Mouse (Mus musculus) spleen, embryonic (tissue): ENCODE results near the gene 4933406M09Rik.

ENCODE experiments used
- CTCF ChIA-PET: fragments of 350-600 bp; sonication (Branson Sonifier 250); formaldehyde crosslinking; loops from one replicate; lab custom pipeline; 2022; lab: Charles Lee

The 4933406M09Rik gene

DNA sequence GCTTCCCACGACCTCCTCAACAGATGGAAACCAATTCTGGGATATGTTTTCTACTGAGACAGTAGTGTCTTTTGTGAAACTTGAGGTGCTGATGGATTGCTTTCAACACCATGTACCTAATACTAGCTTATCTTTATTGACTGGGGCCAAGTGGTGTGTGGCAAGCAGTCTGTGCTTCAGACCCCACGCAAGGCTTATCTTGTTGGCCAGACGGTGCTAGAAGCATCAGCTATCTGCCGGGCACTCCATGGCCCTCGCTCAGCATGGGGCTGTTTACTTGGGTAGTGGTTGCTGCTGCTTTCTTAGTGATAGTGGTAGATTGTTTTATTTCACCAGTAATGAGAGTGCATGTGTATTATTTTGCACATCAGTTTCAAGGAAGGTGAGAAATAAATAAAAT lies 40.5 kb downstream of the 4933406M09Rik start:
- CTCF ChIA-PET = interaction anchor here (0.5 kb wide), 1 partner anchor 59 kb away, joined by 6 read pairs; no protein-coding TSS in a partner anchor

DNA sequence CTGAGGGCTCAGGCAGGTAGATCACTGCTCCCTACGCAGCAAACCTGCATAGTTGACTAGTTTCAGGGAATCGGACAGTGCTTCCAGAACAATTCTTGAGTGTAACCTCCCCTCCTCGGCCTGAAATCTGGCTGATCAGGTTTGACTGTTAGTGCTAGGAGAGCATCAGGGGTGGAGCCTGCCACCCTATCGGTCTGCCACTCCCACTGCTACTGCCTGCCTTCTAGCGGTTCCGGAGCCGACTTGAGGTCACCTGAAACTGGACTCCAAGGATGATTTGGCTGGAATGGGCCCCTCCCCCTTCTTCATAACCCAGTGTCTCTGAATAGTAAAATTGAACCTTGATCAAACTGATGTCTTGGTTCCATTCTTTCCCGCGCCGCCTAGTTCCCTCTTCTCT lies 47.3 kb downstream of the 4933406M09Rik start:
- CTCF ChIA-PET = no interaction called here

DNA sequence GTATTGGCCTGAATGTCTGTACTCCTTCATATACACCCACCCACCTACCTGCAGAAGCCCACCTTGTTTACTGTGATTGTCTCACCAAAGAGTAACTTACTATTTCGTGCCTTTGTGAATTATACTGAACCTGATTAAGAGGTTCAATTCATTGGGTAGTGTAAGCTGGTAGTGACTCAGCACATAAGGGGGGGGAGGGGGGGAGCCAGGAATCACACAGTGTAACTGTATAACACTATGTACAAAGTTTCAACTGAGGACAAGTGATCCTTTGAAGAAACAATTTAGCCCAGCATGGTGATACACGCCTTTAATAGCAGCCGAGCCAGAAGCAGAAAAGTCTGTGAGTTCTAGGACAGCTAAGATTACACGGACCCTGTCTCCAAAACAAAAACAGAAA lies 47.7 kb downstream of the 4933406M09Rik start:
- CTCF ChIA-PET = no interaction called here

DNA sequence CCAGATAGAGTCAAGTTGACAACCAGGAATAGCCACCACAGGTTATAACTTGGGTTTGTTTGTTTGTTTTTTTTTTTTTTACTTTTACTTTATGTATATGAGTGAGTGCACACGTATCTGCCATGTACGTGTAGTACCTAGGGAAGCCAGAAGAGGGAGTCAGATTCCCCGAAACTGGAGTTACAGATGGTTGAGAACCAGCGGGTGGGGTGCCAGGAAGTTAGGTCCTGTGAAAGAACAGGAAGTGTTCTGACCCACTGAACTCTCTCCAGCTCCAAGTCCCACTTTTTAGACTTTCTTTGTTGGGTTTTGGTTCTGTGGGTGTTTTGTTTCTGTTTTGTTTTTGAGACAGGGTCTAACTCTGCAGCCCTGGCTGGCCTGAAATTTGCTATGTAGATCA lies 49.7 kb downstream of the 4933406M09Rik start:
- CTCF ChIA-PET = no interaction called here

DNA sequence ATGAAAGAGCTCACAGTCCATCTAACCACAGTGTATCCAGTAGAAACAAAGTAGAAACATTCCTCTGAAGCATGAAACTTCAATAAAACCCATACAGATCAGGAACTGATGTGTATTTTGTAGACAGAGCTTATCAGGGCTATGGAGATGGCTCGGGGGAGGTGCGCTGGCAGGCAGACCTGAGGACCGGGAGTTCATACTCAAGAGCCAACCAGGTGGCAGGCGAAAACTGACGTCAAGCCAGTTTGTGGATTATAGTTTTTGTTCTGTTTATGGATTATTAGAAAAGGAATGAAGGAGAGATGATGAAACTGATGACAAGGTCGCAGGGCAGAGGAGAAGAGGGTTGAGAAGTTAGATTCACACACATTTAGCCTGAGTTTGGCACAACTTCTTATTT lies 54.7 kb downstream of the 4933406M09Rik start:
- CTCF ChIA-PET = no interaction called here
